Mouse (Mus musculus): ENCODE results near the gene Cxcl2. TPM values are rescaled to one million over a fixed set of nuclear protein-coding genes. Genes with fewer than 3 reads are reported as not detected.

Gene Cxcl2
- polyA plus RNA-seq, 1 experiment from 2014 or later, result not detected

DNA sequence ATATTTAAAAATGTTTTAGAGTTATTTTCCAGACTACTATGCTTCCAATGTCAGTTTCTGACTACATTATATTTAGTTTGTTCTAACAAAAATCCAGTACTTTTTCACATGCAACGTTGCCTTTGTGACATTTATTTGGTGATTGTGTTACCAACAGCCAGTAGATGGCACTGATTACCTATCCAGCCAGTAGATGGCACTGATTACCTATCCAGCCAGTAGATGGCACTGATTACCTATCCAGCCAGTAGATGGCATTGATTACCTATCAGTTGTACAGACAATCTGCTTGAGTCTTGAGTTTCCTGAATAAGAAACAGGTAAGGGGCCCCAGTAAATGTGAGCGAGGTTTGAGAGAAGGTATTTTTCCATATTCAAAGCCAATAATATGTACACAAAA is 47.8 kb downstream of the Cxcl2 start:
- H3K27ac ChIP-seq (ENCODE audit: low read depth), result no peak overlapping the region
- H3K27me3 ChIP-seq (ENCODE audit: insufficient read depth, low read length), result no peaks in the 10 kb centered on the region
- peak; percentile 31; the same call in 1 of the 2 replicates for ATAC-seq (ENCODE audit: insufficient read depth)
- peak; percentile 87 for TF ChIP-seq CTCF (IDR thresholded peaks at IDR 0.05; ENCODE audit: low read depth)
- 35% methylated on average over 2 of the region's 2 CpGs for WGBS
- H3K36me3 ChIP-seq (ENCODE audit: insufficient read depth), result no peaks in the 10 kb centered on the region
- H3K9me3 ChIP-seq (ENCODE audit: low read depth, low read length), result no peaks in the 10 kb centered on the region
- H3K4me2 ChIP-seq, result no peak overlapping the region
- no peak overlapping the region for H3K4me3 ChIP-seq (ENCODE audit: low read depth, low read length)
- H3K4me1 ChIP-seq (ENCODE audit: insufficient read depth), result no peaks in the 10 kb centered on the region
- DNase-seq, result peak; percentile 25
- H3K9ac ChIP-seq, result no peak overlapping the region

DNA sequence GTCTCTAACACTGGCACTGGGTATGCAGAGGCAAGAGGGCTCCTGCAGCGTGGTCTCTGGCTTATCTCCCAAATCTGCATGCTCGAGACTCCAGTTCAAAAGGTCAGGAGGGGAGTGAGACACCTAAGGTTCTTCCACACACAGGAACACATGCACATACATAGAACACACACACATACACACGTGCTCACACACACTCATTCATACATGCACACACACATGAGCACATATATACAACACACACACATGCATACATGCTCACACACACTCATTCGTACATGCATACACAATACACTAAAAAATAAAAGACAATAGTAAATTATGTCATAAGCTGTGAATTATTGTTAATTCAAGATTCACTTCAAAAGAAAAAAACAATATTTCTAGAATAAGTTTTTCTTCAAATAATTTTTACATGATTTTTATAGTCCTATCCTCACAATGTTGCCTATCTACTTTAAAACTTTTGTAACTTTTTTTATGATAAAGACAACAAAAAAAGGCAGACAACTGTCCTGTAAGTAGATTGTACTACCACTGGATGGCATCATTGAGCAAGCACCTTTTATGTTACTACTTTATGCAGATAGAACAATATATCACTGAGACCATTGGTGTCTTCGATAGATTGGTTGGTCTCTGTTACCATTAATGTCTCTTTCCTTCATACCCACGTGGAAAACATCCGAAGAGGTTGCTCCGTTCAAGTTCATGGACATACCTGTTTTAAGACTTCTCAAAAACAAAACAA is 49.2 kb downstream of the Cxcl2 start:
- peak; percentile 27; the same call in 1 of the 2 replicates for TF ChIP-seq CTCF (IDR thresholded peaks at IDR 0.05; ENCODE audit: low read depth)
- Histone ChIP-seq H3K36me3 (ENCODE audit: insufficient read depth) (no peaks in the 10 kb centered on the region), H3K4me1 (ENCODE audit: insufficient read depth) (no peaks in the 10 kb centered on the region), H3K4me2 (no peak overlapping the region), H3K9me3 (ENCODE audit: low read depth, low read length) (no peaks in the 10 kb centered on the region), H3K4me3 (ENCODE audit: low read depth, low read length) (no peak overlapping the region), H3K9ac (no peak overlapping the region), H3K27ac (ENCODE audit: low read depth) (no peak overlapping the region), H3K27me3 (ENCODE audit: insufficient read depth, low read length) (no peaks in the 10 kb centered on the region)
- 74% methylated on average over 8 of the region's 8 CpGs for WGBS
- ATAC-seq (ENCODE audit: insufficient read depth) (no peak), DNase-seq (peak; percentile 61)

Other genes starting within 250 kb of the Cxcl2 start
- gene Cxcl5, start 144.5 kb upstream of the Cxcl2 start, polyA plus RNA-seq (2014; fragmentation: Nextera tagmentation; extraction: Ambion mirVana), result 0.19 TPM in 1 of 2 replicates, not detected in the other
- gene Ppbp, start 135.4 kb upstream of the Cxcl2 start, polyA plus RNA-seq (2014; fragmentation: Nextera tagmentation; extraction: Ambion mirVana), result 8.4 and 9.2 TPM in 2 replicates
- 57.3 and 60.3 TPM in 2 replicates for gene Pf4, start 131.4 kb upstream of the Cxcl2 start, polyA plus RNA-seq (2014; fragmentation: Nextera tagmentation; extraction: Ambion mirVana)
- gene Cxcl3, start 117.8 kb upstream of the Cxcl2 start, polyA plus RNA-seq (2014; fragmentation: Nextera tagmentation; extraction: Ambion mirVana), result 0.18 TPM in 1 of 2 replicates, not detected in the other
- 11.4 and 11.7 TPM in 2 replicates for gene Cxcl15, start 109.3 kb upstream of the Cxcl2 start, polyA plus RNA-seq (2014; fragmentation: Nextera tagmentation; extraction: Ambion mirVana)
- gene Cxcl1, start 12.6 kb upstream of the Cxcl2 start, polyA plus RNA-seq (2014; fragmentation: Nextera tagmentation; extraction: Ambion mirVana), result 0.72 and 1.3 TPM in 2 replicates
- 49.9 and 51.2 TPM in 2 replicates for gene Mthfd2l, start 27.2 kb downstream of the Cxcl2 start, polyA plus RNA-seq (2014; fragmentation: Nextera tagmentation; extraction: Ambion mirVana)
- gene Epgn, start 123.6 kb downstream of the Cxcl2 start, polyA plus RNA-seq (2014; fragmentation: Nextera tagmentation; extraction: Ambion mirVana), result 0.18 TPM in 1 of 2 replicates, not detected in the other
- gene Ereg, start 170.8 kb downstream of the Cxcl2 start, polyA plus RNA-seq (2014; fragmentation: Nextera tagmentation; extraction: Ambion mirVana), result 0.13 and 0.14 TPM in 2 replicates
- 1.7 and 1.9 TPM in 2 replicates for gene Areg, start 235.7 kb downstream of the Cxcl2 start, polyA plus RNA-seq (2014; fragmentation: Nextera tagmentation; extraction: Ambion mirVana)